Mouse (Mus musculus) thymus, adult 2 months (tissue): ENCODE data around the gene Hoxd10.

Experiments used
- CTCF ChIP-seq: fragments of 200-500 bp; IDR thresholded peaks from 2 replicates; pipeline ENCODE4 v1.5.1; 2012; ENCODE audit warnings: mild to moderate bottlenecking, control low read depth, low read length, moderate library complexity, borderline replicate concordance; ENCODE audit not compliant: control insufficient read depth, poor library complexity, insufficient read depth; ENCODE audit errors: extremely low read depth
- POLR2A ChIP-seq: fragments of 200-500 bp; IDR thresholded peaks from 2 replicates; pipeline ENCODE4 v1.6.1; 2012; ENCODE audit warnings: mild to moderate bottlenecking, low read length, control low read depth, moderate library complexity; ENCODE audit not compliant: control insufficient read depth, poor library complexity, insufficient read depth; ENCODE audit errors: extremely low read depth

GRCm38 (mm10) chr2:74686301-74686987 is 5.3 kb upstream of the Hoxd10 start:
- TF ChIP-seq CTCF: no peak
- no peak for TF ChIP-seq POLR2A
